Mouse (Mus musculus): ENCODE measurements at regions not wholly inside any gene's neighbourhood (a gene's known extent, or its start where the extent isn't known, plus 50 kb on each side); places are given as distances from the start of the nearest gene placed in this dataset.

GRCm38 (mm10) chr3:51151104-51151503, 73.1 kb upstream of the Noct start:
- no peak for DNase-seq

- no peak for DNase-seq
Measured at GRCm38 (mm10) chr3:51155621-51156020, 68.6 kb upstream of the Noct start.

GRCm38 (mm10) chr3:51156386-51157290, 67.6 kb upstream of the Noct start:
- DNase-seq: peak; percentile 41

DNA sequence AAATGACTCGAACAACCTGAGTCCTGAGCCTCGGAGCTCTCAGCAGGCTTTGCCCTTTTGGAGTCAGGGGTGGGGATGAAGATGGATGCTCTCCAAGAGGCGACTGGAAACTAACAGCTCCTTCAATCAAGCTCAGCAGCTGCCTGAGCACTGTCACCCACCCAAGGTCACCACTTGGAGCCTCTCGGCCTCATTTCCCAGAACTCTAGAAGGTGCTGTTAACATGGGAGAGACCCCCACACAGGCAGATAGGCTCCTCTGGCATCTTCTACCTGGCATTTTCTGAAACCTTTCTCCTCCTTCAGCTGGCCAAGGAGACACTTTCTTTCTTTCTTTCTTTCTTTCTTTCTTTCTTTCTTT, 67.0 kb upstream of the Noct start:
- no peak for DNase-seq

GRCm38 (mm10) chr3:51158449-51158848, 65.8 kb upstream of the Noct start:
- no peak for DNase-seq

DNA sequence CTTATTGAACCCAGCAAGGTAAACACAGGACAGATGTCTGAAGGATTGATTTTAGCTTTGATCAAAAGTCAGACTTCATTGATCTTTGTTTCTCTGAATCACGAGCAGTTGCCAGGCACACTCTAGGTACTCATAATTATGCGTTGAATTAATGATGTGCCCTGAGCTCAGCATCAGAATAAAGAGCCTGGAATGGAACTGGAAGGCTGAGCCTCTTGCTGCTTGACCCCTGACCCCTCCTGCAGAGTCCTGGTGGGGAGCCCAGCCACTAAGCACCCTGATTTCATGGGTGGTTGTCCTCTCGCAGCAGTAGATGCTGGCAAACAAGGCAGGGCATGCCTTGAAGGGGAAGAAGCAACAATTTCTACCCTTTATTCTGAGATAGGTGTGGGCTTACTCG, 64.9 kb upstream of the Noct start:
- DNase-seq: no peak

DNA sequence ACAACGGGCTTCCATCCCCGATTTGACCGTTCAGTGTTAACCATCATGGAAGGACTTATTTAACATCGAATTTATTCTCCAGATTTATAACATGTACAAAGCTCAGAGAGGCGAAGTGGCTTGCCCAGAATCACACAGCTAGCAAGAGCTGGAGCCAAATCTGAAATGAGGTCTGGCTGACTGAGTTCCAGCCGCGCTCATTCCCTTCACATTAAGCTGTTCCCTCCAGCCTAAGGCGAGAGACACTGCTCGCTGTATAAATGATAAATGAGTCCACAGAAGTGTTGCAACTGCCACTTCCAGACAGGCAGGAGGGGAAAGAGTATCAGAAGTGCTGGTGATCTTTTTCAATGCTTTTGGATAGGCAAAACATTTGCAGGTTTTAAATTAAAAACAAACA, 64.4 kb upstream of the Noct start:
- DNase-seq: no peak

DNA sequence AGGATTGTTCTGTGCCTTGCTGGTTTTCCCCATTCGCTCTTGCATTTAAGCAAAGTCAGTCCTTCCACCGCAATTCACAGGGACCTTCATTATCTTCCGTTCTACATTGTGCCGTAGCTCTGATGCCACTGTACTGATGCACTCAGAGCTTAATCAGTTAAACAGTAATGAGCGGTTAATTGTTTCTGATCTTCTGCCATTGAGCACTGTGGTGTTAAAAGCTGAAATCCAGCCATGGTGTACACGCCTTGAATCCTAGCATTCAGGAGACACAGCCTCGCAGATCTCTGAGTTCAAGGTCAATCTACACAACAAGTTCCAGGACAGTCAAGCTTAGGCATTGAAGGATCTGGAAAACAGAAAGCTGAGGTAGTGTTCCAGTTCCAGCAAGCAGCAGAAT, 63.6 kb upstream of the Noct start:
- DNase-seq: no peak

DNA sequence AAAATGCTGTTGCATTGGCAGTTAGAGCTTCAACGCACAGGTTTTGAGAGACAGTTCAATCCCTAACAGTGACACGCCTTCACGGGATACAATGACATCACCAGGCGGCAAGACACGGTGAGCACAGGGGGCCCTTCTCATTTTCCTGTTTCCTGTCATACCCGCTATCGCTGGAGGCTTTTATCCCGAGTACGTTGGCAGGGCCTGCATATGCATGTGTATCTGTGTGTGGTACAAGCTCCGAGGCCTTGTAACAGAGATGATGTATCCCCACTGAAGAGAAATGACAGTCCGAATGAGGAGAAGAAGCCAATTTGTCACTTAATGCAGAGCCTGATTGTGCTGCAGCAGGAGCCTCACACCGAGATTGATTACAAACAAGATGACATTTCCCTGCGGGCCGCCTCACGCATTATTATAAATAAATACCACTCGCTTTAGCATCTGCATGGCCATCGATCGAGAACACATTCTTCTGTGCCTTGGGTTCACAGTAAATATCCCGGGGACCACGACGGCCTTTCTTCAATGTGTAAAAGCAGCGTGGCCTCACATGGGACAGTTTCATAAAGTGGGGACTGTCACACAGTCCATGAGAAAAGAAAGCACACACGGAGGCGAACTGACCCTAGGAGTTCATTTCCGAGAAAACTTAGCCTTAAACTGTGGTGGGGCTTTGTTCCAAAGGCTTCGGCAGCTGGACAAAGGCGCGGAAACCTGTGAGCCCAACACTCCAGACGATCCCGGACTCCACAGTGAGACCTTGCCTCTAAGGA, 54.9 kb upstream of the Noct start:
- no peak for DNase-seq

GRCm38 (mm10) chr3:51170225-51170852, 53.9 kb upstream of the Noct start:
- peak; percentile 78 for DNase-seq

All from cerebellum, adult 9-10 months (tissue).